Mouse (Mus musculus) 416B (cell line): ENCODE results near the gene Ska2.

ENCODE experiments used
- DNase-seq: peaks from one replicate; pipeline ENCODE4 v3.0.0; 2011; ENCODE audit warnings: low read depth

The Ska2 gene

DNA sequence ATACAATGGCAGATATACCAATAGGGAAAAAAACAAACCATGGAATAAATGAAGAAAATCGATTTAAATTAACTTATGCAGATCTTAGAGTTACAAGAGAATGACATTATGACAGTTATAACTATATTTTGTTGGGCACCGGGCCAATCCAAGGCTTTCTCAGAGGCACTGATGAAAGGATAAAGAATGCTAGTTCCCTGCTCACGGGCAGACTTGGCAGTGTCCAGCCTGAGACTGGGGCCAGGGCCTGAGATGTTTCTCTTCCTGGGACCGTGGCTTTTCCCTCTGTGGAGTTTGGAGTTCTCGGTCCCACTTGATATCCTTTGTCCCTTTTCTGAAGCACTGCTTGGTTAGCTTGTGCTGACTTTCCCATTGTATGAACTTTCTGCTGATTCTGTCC is 64.6 kb downstream of the Ska2 start:
- DNase-seq, result no peak
